Mouse (Mus musculus) ES-E14 (cell line): ENCODE measurements around the gene Cage1. TPM values are rescaled to one million over a fixed set of nuclear protein-coding genes. Genes with fewer than 3 reads are reported as not detected.

Experiments
- DNase-seq: peaks from one replicate; pipeline ENCODE4 v3.0.0-alpha.2; 2013; ENCODE audit warnings: low read depth, low spot score
- H3K27ac ChIP-seq: 2 replicates; pipeline ENCODE4 v1.5.1; 2012; ENCODE audit warnings: low read depth, mild to moderate bottlenecking, low read length, moderate library complexity, mixed read lengths; ENCODE audit not compliant: poor library complexity, insufficient read depth, severe bottlenecking
- H3K36me3 ChIP-seq: 2 replicates; pipeline ENCODE4 v1.6.1; 2012; ENCODE audit warnings: mild to moderate bottlenecking, low read length, moderate library complexity, mixed read lengths; ENCODE audit not compliant: control insufficient read depth, poor library complexity, insufficient read depth, severe bottlenecking
- H3K4me1 ChIP-seq, 2 experiments: fragments of 150-350 bp in 1 of 2; sonication (generic) in 1 of 2; 2 replicates each; pipeline ENCODE4 v1.6.1; 2012; ENCODE audit warnings: low read length in 2 of 2, mild to moderate bottlenecking in 1 of 2, mixed read lengths in 1 of 2; ENCODE audit not compliant: control insufficient read depth in 2 of 2, insufficient read depth in 2 of 2, poor library complexity in 1 of 2
- H3K4me3 ChIP-seq, 2 experiments: fragments of 150-350 bp in 1 of 2; sonication (generic) in 1 of 2; 2 replicates each; pipeline ENCODE4 v1.5.1; 2012; ENCODE audit warnings: low read length in 2 of 2, low read depth in 1 of 2, mild to moderate bottlenecking in 1 of 2, mixed read lengths in 1 of 2; ENCODE audit not compliant: insufficient read depth in 1 of 2, poor library complexity in 1 of 2, severe bottlenecking in 1 of 2
- H3K9ac ChIP-seq: 2 replicates; pipeline ENCODE4 v1.6.1; 2012; ENCODE audit warnings: low read depth, mild to moderate bottlenecking, low read length, mixed read lengths; ENCODE audit not compliant: poor library complexity, insufficient read depth, severe bottlenecking
- H3K9me3 ChIP-seq: fragments of 150-350 bp; sonication (generic); 2 replicates; pipeline ENCODE4 v1.6.1; 2012; ENCODE audit warnings: low read depth, mild to moderate bottlenecking, low read length; ENCODE audit not compliant: control insufficient read depth, insufficient read depth
- CHD2 ChIP-seq: IDR thresholded peaks from 2 replicates; pipeline ENCODE4 v1.6.1; 2014; ENCODE audit warnings: mild to moderate bottlenecking, low read depth, low read length, inconsistent platforms
- HCFC1 ChIP-seq: IDR thresholded peaks from 2 replicates; pipeline ENCODE4 v1.6.1; 2012; ENCODE audit warnings: low read length, inconsistent platforms, borderline replicate concordance; ENCODE audit not compliant: insufficient read depth
- MAFK ChIP-seq: IDR thresholded peaks from 2 replicates; pipeline ENCODE4 v1.6.1; 2014; ENCODE audit warnings: mild to moderate bottlenecking, low read depth, low read length, inconsistent platforms; ENCODE audit not compliant: insufficient read depth
- ZC3H11A ChIP-seq: IDR thresholded peaks from 2 replicates; pipeline ENCODE4 v1.6.1; 2012; ENCODE audit warnings: low read depth, mild to moderate bottlenecking, inconsistent platforms, low read length, borderline replicate concordance
- ZNF384 ChIP-seq: IDR thresholded peaks from 2 replicates; pipeline ENCODE4 v1.6.1; 2012; ENCODE audit warnings: low read depth, low read length, inconsistent platforms
- in situ Hi-C, 2 experiments: fragments of 600-800 bp; cut with MboI; formaldehyde crosslinking; loops; one replicate each; pipeline ENCODE4 v1.15.1; 2025; ENCODE audit warnings: low sequenced_read_pairs in 2 of 2, inconsistent platforms in 1 of 2; ENCODE audit not compliant: unreplicated experiment in 2 of 2
- total RNA-seq: library from RNA; depleted of rRNA; stranded (reverse); fragments of 300-350 nt; gene quantifications from 2 replicates; pipeline ENCODE4 v1.2.3, GENCODE M21; 2012

The Cage1 gene
- total RNA-seq, 1 experiment, result 0.54 TPM

GRCm38 (mm10) chr13:38002461-38002860, 34.4 kb downstream of the Cage1 start:
- Histone ChIP-seq H3K9me3 (no peaks in the 10 kb centered on the region), H3K4me1 (no peaks in the 10 kb centered on the region), H3K4me3 (no peak overlapping the region), H3K27ac (no peak overlapping the region), H3K9ac (no peak overlapping the region), H3K36me3 (no peaks in the 10 kb centered on the region)
- in situ Hi-C loops, result no loop called here
- TF ChIP-seq ZC3H11A (no peak), HCFC1 (no peak), ZNF384 (no peak), CHD2 (no peak), MAFK (no peak)
- no peak for DNase-seq

- H3K4me3 ChIP-seq, result no peak overlapping the region
- in situ Hi-C loops, result no loop called here
- no peaks in the 10 kb centered on the region for H3K9me3 ChIP-seq
- H3K9ac ChIP-seq, result no peak overlapping the region
- no peak for DNase-seq
- H3K36me3 ChIP-seq, result no peaks in the 10 kb centered on the region
- no peaks in the 10 kb centered on the region for H3K4me1 ChIP-seq
- TF ChIP-seq MAFK (no peak), HCFC1 (no peak), ZNF384 (no peak), CHD2 (no peak), ZC3H11A (no peak)
- no peak overlapping the region for H3K27ac ChIP-seq
These were observed 37.2 kb downstream of the Cage1 start for GRCm38 (mm10) chr13:37999713-38000112.

- no peaks in the 10 kb centered on the region; a peak in 1 of 4 replicates for H3K4me1 ChIP-seq
- TF ChIP-seq ZC3H11A (no peak), ZNF384 (no peak), HCFC1 (no peak), MAFK (no peak), CHD2 (no peak)
- no peaks in the 10 kb centered on the region for H3K9me3 ChIP-seq
- DNase-seq, result no peak
- no peak overlapping the region for H3K27ac ChIP-seq
- peaks cover 18% of the 10 kb centered on the region for H3K36me3 ChIP-seq
- H3K4me3 ChIP-seq, result peak overlapping the region in 1 of 2 experiments; percentile 94; a peak in 2 of 4 replicates
- no peak overlapping the region for H3K9ac ChIP-seq
- in situ Hi-C loops, result no loop called here
These were observed 42.5 kb downstream of the Cage1 start for GRCm38 (mm10) chr13:37994405-37994749.

- in situ Hi-C loops, result no loop called here
- H3K9ac ChIP-seq, result peak within 1 kb of the TSS; percentile 87
- H3K36me3 ChIP-seq, result peaks cover 21% of the 10 kb centered on the region
- H3K27ac ChIP-seq, result peak within 1 kb of the TSS; percentile 31
- peak; percentile 79 for DNase-seq
- TF ChIP-seq HCFC1, result peak; percentile 58; the same call in 1 of the 2 replicates
- no peak for TF ChIP-seq MAFK
- TF ChIP-seq ZNF384, result no peak
- TF ChIP-seq CHD2, result no peak
- TF ChIP-seq ZC3H11A, result no peak
- no peaks in the 10 kb centered on the region for H3K9me3 ChIP-seq
- peak within 1 kb of the TSS; percentile 73 to 94 for H3K4me3 ChIP-seq
- no peaks in the 10 kb centered on the region; a peak in 1 of 4 replicates for H3K4me1 ChIP-seq
These were observed 43.0 kb downstream of the Cage1 start, which contains the start of gene Ssr1 for GRCm38 (mm10) chr13:37993704-37994404. Ssr1 (minus strand) TSS chr13:37994217.

- H3K4me1 ChIP-seq, result no peaks in the 10 kb centered on the region; a peak in 1 of 4 replicates
- no peak for TF ChIP-seq ZNF384
- no peak for TF ChIP-seq ZC3H11A
- TF ChIP-seq HCFC1, result no peak
- no peak for TF ChIP-seq MAFK
- TF ChIP-seq CHD2, result no peak
- H3K9ac ChIP-seq, result peak overlapping the region; percentile 87
- peak overlapping the region; percentile 73 to 94 for H3K4me3 ChIP-seq
- DNase-seq, result no peak
- in situ Hi-C loops, result no loop called here
- H3K36me3 ChIP-seq, result peaks cover 24% of the 10 kb centered on the region
- H3K27ac ChIP-seq, result peak overlapping the region; percentile 31; the same call in 1 of the 2 replicates
- H3K9me3 ChIP-seq, result no peaks in the 10 kb centered on the region
These were observed 43.5 kb downstream of the Cage1 start for GRCm38 (mm10) chr13:37993376-37993703.
